Mouse (Mus musculus): ENCODE data around the gene Coq4. TPM values are rescaled to one million over a fixed set of nuclear protein-coding genes. Genes with fewer than 3 reads are reported as not detected.

The Coq4 gene
- total RNA-seq, 2 experiments from 2014 or later: 34.2 to 38.6 TPM

GRCm38 (mm10) chr2:29784290-29784689, 3.0 kb upstream of the Coq4 start:
- intact Hi-C loops (cut with DNase I): no loop called here
- no peak for DNase-seq (ENCODE audit: extremely low spot score in 1 of 2, low spot score in 2 of 2)

GRCm38 (mm10) chr2:29787937-29788681, 816 bp downstream of the Coq4 start, which contains the start of gene Trub2:
Gene Trub2, minus strand, starts transcription at chr2:29788502.
- DNase-seq (ENCODE audit: extremely low spot score in 1 of 2, low spot score in 2 of 2): peak; percentile 79 to 88
- intact Hi-C loops (cut with DNase I): no loop called here

- no peak for DNase-seq (ENCODE audit: extremely low spot score in 1 of 2, low spot score in 2 of 2)
Measured at GRCm38 (mm10) chr2:29792772-29793487, 5.6 kb downstream of the Coq4 start.

GRCm38 (mm10) chr2:29802075-29802826, 15.0 kb downstream of the Coq4 start, which contains the start of gene Slc27a4:
Gene Slc27a4, plus strand, starts transcription at chr2:29802634.
- peak; percentile 93 to 98 for DNase-seq (ENCODE audit: extremely low spot score in 1 of 2, low spot score in 2 of 2)
- intact Hi-C loops (cut with DNase I): no loop called here

More at GRCm38 (mm10) chr2:29792772-29793487, 5.6 kb downstream of the Coq4 start:
- intact Hi-C loops (cut with DNase I): no loop called here

GRCm38 (mm10) chr2:29802827-29803201, 15.5 kb downstream of the Coq4 start:
- no peak for DNase-seq (ENCODE audit: extremely low spot score in 1 of 2, low spot score in 2 of 2)
- intact Hi-C loops (cut with DNase I): no loop called here

GRCm38 (mm10) chr2:29803400-29803831, 16.1 kb downstream of the Coq4 start:
- intact Hi-C loops (cut with DNase I): no loop called here
- no peak for DNase-seq (ENCODE audit: extremely low spot score in 1 of 2, low spot score in 2 of 2)

- no peak for DNase-seq (ENCODE audit: extremely low spot score in 1 of 2, low spot score in 2 of 2)
- intact Hi-C loops (cut with DNase I): no loop called here
Measured at GRCm38 (mm10) chr2:29815678-29816371, 28.5 kb downstream of the Coq4 start.

GRCm38 (mm10) chr2:29817426-29818232, 30.3 kb downstream of the Coq4 start:
- intact Hi-C loops (cut with DNase I): loop anchor here (2.0 kb wide), 1 partner anchor 41 kb away; no protein-coding TSS in a partner anchor
- DNase-seq (ENCODE audit: extremely low spot score in 1 of 2, low spot score in 2 of 2): peak; percentile 79 to 85

GRCm38 (mm10) chr2:29819363-29819762, 32.1 kb downstream of the Coq4 start:
- intact Hi-C loops (cut with DNase I): loop anchor here (2.0 kb wide), 1 partner anchor 39 kb away; no protein-coding TSS in a partner anchor

GRCm38 (mm10) chr2:29820025-29820817, 32.9 kb downstream of the Coq4 start, which contains the start of gene Urm1:
Gene Urm1, plus strand, starts transcription at chr2:29820075.
- intact Hi-C loops (cut with DNase I): no loop called here
- DNase-seq (ENCODE audit: extremely low spot score in 1 of 2, low spot score in 2 of 2): peak; percentile 63 to 88

More at GRCm38 (mm10) chr2:29819363-29819762, 32.1 kb downstream of the Coq4 start:
- no peak for DNase-seq (ENCODE audit: extremely low spot score in 1 of 2, low spot score in 2 of 2)

- intact Hi-C loops (cut with DNase I): no loop called here
- DNase-seq (ENCODE audit: extremely low spot score in 1 of 2, low spot score in 2 of 2): no peak
Measured at GRCm38 (mm10) chr2:29826318-29826925, 39.1 kb downstream of the Coq4 start.

GRCm38 (mm10) chr2:29826926-29827708, 39.8 kb downstream of the Coq4 start:
- intact Hi-C loops (cut with DNase I): no loop called here
- peak; percentile 94 to 97 for DNase-seq (ENCODE audit: extremely low spot score in 1 of 2, low spot score in 2 of 2)

- intact Hi-C loops (cut with DNase I): no loop called here
- DNase-seq (ENCODE audit: extremely low spot score in 1 of 2, low spot score in 2 of 2): no peak
Measured at GRCm38 (mm10) chr2:29827709-29828024, 40.4 kb downstream of the Coq4 start.

GRCm38 (mm10) chr2:29831106-29831505, 43.8 kb downstream of the Coq4 start:
- intact Hi-C loops (cut with DNase I): no loop called here
- peak in 1 of 2 experiments; percentile 52 for DNase-seq (ENCODE audit: extremely low spot score in 1 of 2, low spot score in 2 of 2)

- intact Hi-C loops (cut with DNase I): no loop called here
- no peak for DNase-seq (ENCODE audit: extremely low spot score in 1 of 2, low spot score in 2 of 2)
Measured at GRCm38 (mm10) chr2:29833796-29834195, 46.5 kb downstream of the Coq4 start.

GRCm38 (mm10) chr2:29835391-29835899, 48.2 kb downstream of the Coq4 start:
- intact Hi-C loops (cut with DNase I): no loop called here
- DNase-seq (ENCODE audit: extremely low spot score in 1 of 2, low spot score in 2 of 2): no peak
